ENCODE assay signal across 9 mouse cellular contexts in genomic region chr14:40818051-40818450, GRCm38 (mm10).
DNase-seq lines count a peak whose midpoint lies in the region; ATAC-seq lines count a peak whose summit lies in the region.
"Had no signal": no experiment of that assay in that cellular context is flagged by ENCODE, and none has a peak within 500 bp of the region (broad histone marks: within the 10 kb centered on the region; RNA-seq: fewer than 3 reads in every experiment).

No protein-coding gene starts in this region.

- no peaks in the 10 kb centered on the region for H3K9me3 ChIP-seq in liver, embryonic 16.5 days (replicated peaks; ENCODE audit: control insufficient read depth, low read length)
- no peaks in the 10 kb centered on the region for H3K9me3 ChIP-seq in limb, embryonic 10.5 days (replicated peaks)
- no peaks in the 10 kb centered on the region for H3K9me3 ChIP-seq in midbrain, embryonic 15.5 days

- intact Hi-C loops in heart, postnatal 36 days (cut with DNase I), result no loop called here

- no peaks in the 10 kb centered on the region for H3K36me3 ChIP-seq in liver, embryonic 16.5 days (ENCODE audit: control insufficient read depth, insufficient read depth)
- H3K36me3 ChIP-seq in limb, embryonic 10.5 days, result no peaks in the 10 kb centered on the region
- H3K36me3 ChIP-seq in midbrain, embryonic 15.5 days (replicated peaks), result no peaks in the 10 kb centered on the region

- 37% methylated on average over 2 of the region's 2 CpGs for WGBS in liver, embryonic 16.5 days (ENCODE audit: insufficient replicate concordance)
- 84% methylated on average over 2 of the region's 2 CpGs for WGBS in limb, embryonic 10.5 days
- WGBS in midbrain, embryonic 15.5 days, result 82% methylated on average over 2 of the region's 2 CpGs

- ATAC-seq in common myeloid progenitor, adult 5-6 weeks (replicated peaks; ENCODE audit: low read depth, poor library complexity, severe bottlenecking), result 0 out of 2 replicates have a peak, but pooled peaks have one; percentile 47
- peak; percentile 61 for ATAC-seq in liver, embryonic 16.5 days (ENCODE audit: low read depth)
- ATAC-seq in midbrain, embryonic 15.5 days (replicated peaks), result no peak
- ATAC-seq: midbrain, embryonic 16.5 days had no signal

- DNase-seq in adrenal gland, adult (ENCODE audit: inconsistent age in 2 of 2, low spot score in 1 of 2), result peak; percentile 52 to 86
- peak; percentile 22 to 53 for DNase-seq in heart, postnatal 36 days
- DNase-seq in urinary bladder, postnatal 25 days (ENCODE audit: low spot score), result no peak
- no peak for DNase-seq in thymus, postnatal 10 days (ENCODE audit: low spot score in 2 of 2)
- no peak for DNase-seq in limb, embryonic 10.5 days (ENCODE audit: low spot score)

- no peak overlapping the region for H3K4me3 ChIP-seq in liver, embryonic 16.5 days (ENCODE audit: low read depth, low read length)
- no peak overlapping the region for H3K4me3 ChIP-seq in limb, embryonic 10.5 days
- no peak overlapping the region for H3K4me3 ChIP-seq in midbrain, embryonic 15.5 days

- H3K27ac ChIP-seq in liver, embryonic 16.5 days (ENCODE audit: low read length), result no peak overlapping the region
- H3K27ac ChIP-seq in limb, embryonic 10.5 days, result no peak overlapping the region
- no peak overlapping the region for H3K27ac ChIP-seq in midbrain, embryonic 15.5 days

- no peaks in the 10 kb centered on the region for H3K4me1 ChIP-seq in liver, embryonic 16.5 days (ENCODE audit: control insufficient read depth, low read depth, low read length)
- H3K4me1 ChIP-seq in limb, embryonic 10.5 days, result no peaks in the 10 kb centered on the region
- no peaks in the 10 kb centered on the region for H3K4me1 ChIP-seq in midbrain, embryonic 15.5 days

- H3K9ac ChIP-seq in liver, embryonic 16.5 days (ENCODE audit: low read depth, low read length), result no peak overlapping the region
- H3K9ac ChIP-seq in midbrain, embryonic 15.5 days, result no peak overlapping the region

- no peak overlapping the region for H3K4me2 ChIP-seq in liver, embryonic 16.5 days (ENCODE audit: low read depth, low read length)
- no peak overlapping the region for H3K4me2 ChIP-seq in midbrain, embryonic 15.5 days

- no peaks in the 10 kb centered on the region for H3K27me3 ChIP-seq in liver, embryonic 16.5 days (ENCODE audit: control insufficient read depth, insufficient read depth, low read depth, low read length)
- H3K27me3 ChIP-seq in limb, embryonic 10.5 days (ENCODE audit: low read depth, poor library complexity, severe bottlenecking), result no peaks in the 10 kb centered on the region
- no peaks in the 10 kb centered on the region for H3K27me3 ChIP-seq in midbrain, embryonic 15.5 days (replicated peaks)

Comparison
In these comparisons a context has a peak if more than half of its experiments do, and no peak if none do; other contexts are left out.
1. DNase-seq: peak in adrenal gland, adult (2 of 2) and heart, postnatal 36 days (2 of 2); none in urinary bladder, postnatal 25 days (single experiment), thymus, postnatal 10 days (0 of 2) and limb, embryonic 10.5 days (single experiment).